Mouse (Mus musculus) bone marrow macrophage, adult 2 months (primary cell): ENCODE data around the gene Slc5a11.

Source experiments
- CTCF ChIP-seq: IDR thresholded peaks from 2 replicates; pipeline ENCODE4 v1.5.1; 2012; ENCODE audit warnings: low read depth, mild to moderate bottlenecking, low read length, moderate library complexity
- POLR2A ChIP-seq: IDR thresholded peaks from 2 replicates; pipeline ENCODE4 v1.6.1; 2012; ENCODE audit warnings: mild to moderate bottlenecking, low read depth, low read length, borderline replicate concordance

DNA sequence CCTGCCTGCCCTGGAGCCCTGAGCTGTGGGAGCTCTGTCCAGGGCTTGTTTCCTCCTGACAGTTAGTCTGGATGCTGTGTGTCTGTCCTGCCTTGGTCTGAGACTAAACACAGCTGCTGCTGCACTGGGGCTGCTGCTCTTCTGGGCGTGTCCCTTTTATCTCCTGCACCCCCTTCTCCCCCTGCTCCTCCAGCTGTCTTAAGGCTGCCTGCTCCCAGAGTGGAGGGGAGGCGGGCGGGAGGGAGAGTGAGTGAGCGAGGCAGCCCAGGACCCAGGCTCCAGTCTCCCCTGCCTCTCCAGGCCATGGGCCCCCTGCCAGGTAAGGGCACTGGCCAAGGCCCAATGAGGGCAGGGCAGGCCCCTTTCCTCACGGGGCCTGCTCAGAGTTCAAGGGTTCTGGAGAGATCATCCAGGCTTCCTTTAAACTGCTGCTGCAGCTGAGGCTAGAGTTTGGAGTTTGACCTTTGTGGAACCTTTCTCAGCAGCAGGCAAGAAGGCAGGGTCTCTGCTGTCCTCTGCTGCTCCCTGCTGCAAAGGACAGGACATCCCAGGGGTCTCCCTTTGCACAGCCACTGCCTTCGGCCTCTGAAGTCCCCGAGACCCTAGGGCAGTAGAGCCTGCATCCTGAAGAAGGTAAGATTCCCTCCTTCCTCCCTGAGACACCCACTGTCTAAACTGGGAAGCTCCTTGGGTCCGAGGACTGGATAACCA, at the start of gene Slc5a11:
- TF ChIP-seq CTCF: no peak
- no peak for TF ChIP-seq POLR2A
